Mouse (Mus musculus) bone marrow, adult 2 months (tissue): Measurements from ENCODE around the gene Cyp24a1.

Experiments
- CTCF ChIP-seq: fragments of 200-500 bp; IDR thresholded peaks from 2 replicates; pipeline ENCODE4 v1.5.1; 2011; ENCODE audit warnings: low read length, control low read depth; ENCODE audit not compliant: control insufficient read depth, insufficient read depth
- POLR2A ChIP-seq: fragments of 200-500 bp; IDR thresholded peaks from 2 replicates; pipeline ENCODE4 v1.6.1; 2011; ENCODE audit warnings: low read depth, mild to moderate bottlenecking, control low read depth, low read length, borderline replicate concordance; ENCODE audit not compliant: control insufficient read depth

DNA sequence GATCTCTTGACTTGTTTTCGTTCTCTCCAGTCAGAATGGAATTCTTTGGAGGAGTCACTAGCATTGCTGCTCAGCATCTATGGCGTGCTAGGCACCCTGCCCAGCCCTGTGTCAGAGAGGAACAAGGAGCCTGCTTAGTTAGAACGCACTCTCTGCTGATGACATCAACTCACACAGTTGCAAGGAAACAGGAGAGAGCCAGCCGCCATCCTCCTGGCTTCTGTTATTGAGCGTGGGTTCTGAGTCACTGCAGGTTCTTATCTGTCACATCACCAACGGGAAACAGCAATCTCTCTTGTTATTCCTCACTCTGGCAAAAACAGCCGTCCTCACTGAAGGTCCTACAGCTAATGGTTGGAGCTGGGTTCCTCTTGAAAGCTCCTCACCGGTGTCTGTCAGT lies 6.4 kb upstream of the Cyp24a1 start:
- no peak for TF ChIP-seq POLR2A
- TF ChIP-seq CTCF: no peak
